Mouse (Mus musculus) testis, adult 2 months (tissue): Measurements from ENCODE around the gene Rapgef5.

Experiments
- CTCF ChIP-seq: fragments of 200-500 bp; IDR thresholded peaks from 2 replicates; pipeline ENCODE4 v1.5.1; 2012; ENCODE audit warnings: low read depth, mild to moderate bottlenecking, inconsistent platforms, low read length, moderate library complexity; ENCODE audit not compliant: control insufficient read depth, insufficient read depth, insufficient replicate concordance
- POLR2A ChIP-seq: fragments of 200-500 bp; IDR thresholded peaks from 2 replicates; pipeline ENCODE4 v1.6.1; 2012; ENCODE audit warnings: low read depth, mild to moderate bottlenecking, inconsistent platforms, low read length, moderate library complexity; ENCODE audit not compliant: control insufficient read depth

GRCm38 (mm10) chr12:117684788-117685187 lies 168.5 kb downstream of the Rapgef5 start:
- TF ChIP-seq CTCF (no peak), POLR2A (no peak)
